ENCODE assay signal across 7 mouse cellular contexts in genomic region chr1:132881041-132881761, GRCm38 (mm10). TPM values are rescaled to one million over a fixed set of nuclear protein-coding genes. Genes with fewer than 3 reads are reported as not detected.
A peak's percentile ranks its signal among the peaks of the same experiment; 100 is the strongest.
DNase-seq lines count a peak whose midpoint lies in the region; ATAC-seq lines count a peak whose summit lies in the region.

No protein-coding gene starts in this region.

- H3K4me1 ChIP-seq in brown adipose tissue, adult 24 weeks (ENCODE audit: control insufficient read depth, insufficient read depth, insufficient read length, low read length) = no peaks in the 10 kb centered on the region
- peaks cover 41% of the 10 kb centered on the region for H3K4me1 ChIP-seq in forebrain, embryonic 12.5 days
- peaks cover 39% of the 10 kb centered on the region for H3K4me1 ChIP-seq in limb, embryonic 10.5 days
- H3K4me1 ChIP-seq in neural tube, embryonic 14.5 days (ENCODE audit: control insufficient read depth, insufficient read depth, low read length) = peaks cover 20% of the 10 kb centered on the region

- no peak overlapping the region for H3K27ac ChIP-seq in brown adipose tissue, adult 24 weeks (replicated peaks; ENCODE audit: low read depth, low read length)
- peak overlapping the region; percentile 42; the same call in 1 of the 2 replicates for H3K27ac ChIP-seq in forebrain, embryonic 12.5 days
- peak overlapping the region; percentile 73 for H3K27ac ChIP-seq in limb, embryonic 10.5 days
- H3K27ac ChIP-seq in neural tube, embryonic 14.5 days (ENCODE audit: low read depth, low read length) = peak overlapping the region; percentile 80

- H3K9me3 ChIP-seq in forebrain, embryonic 12.5 days = no peaks in the 10 kb centered on the region
- no peaks in the 10 kb centered on the region for H3K9me3 ChIP-seq in limb, embryonic 10.5 days (replicated peaks)
- H3K9me3 ChIP-seq in neural tube, embryonic 14.5 days (ENCODE audit: control insufficient read depth, low read length) = no peaks in the 10 kb centered on the region

- H3K4me2 ChIP-seq in forebrain, embryonic 12.5 days = peak overlapping the region; percentile 83
- peak overlapping the region; percentile 93 for H3K4me2 ChIP-seq in neural tube, embryonic 14.5 days (ENCODE audit: low read depth, low read length)

- H3K27me3 ChIP-seq in forebrain, embryonic 12.5 days = peaks cover 59% of the 10 kb centered on the region
- H3K27me3 ChIP-seq in limb, embryonic 10.5 days (ENCODE audit: low read depth, poor library complexity, severe bottlenecking) = peaks cover 99% of the 10 kb centered on the region
- no peaks in the 10 kb centered on the region; the same call in 1 of the 2 replicates for H3K27me3 ChIP-seq in neural tube, embryonic 14.5 days (ENCODE audit: control insufficient read depth, insufficient read depth, low read length)

- H3K36me3 ChIP-seq in forebrain, embryonic 12.5 days (replicated peaks) = no peaks in the 10 kb centered on the region
- no peaks in the 10 kb centered on the region for H3K36me3 ChIP-seq in limb, embryonic 10.5 days
- H3K36me3 ChIP-seq in neural tube, embryonic 14.5 days (ENCODE audit: control insufficient read depth, insufficient read depth, low read length) = no peaks in the 10 kb centered on the region

- DNase-seq in ZHBTc4 (ENCODE audit: low read depth, low spot score) = peak; percentile 51
- DNase-seq in limb, embryonic 10.5 days (ENCODE audit: low spot score) = peak; percentile 52
- no peak for DNase-seq in spleen, postnatal 36 days (ENCODE audit: low spot score in 2 of 2)

- peak overlapping the region; percentile 60 for H3K4me3 ChIP-seq in brown adipose tissue, adult 24 weeks (ENCODE audit: insufficient read depth, low read depth, low read length)
- peak overlapping the region; percentile 59 for H3K4me3 ChIP-seq in forebrain, embryonic 12.5 days (replicated peaks)
- H3K4me3 ChIP-seq in limb, embryonic 10.5 days = peak overlapping the region; percentile 71
- H3K4me3 ChIP-seq in neural tube, embryonic 14.5 days (ENCODE audit: low read depth, low read length) = peak overlapping the region; percentile 88

- under 1% methylated on average over 28 of the region's 28 CpGs for WGBS in forebrain, embryonic 12.5 days
- under 1% methylated on average over 28 of the region's 28 CpGs for WGBS in limb, embryonic 10.5 days
- WGBS in neural tube, embryonic 14.5 days = 0% methylated on average over 28 of the region's 28 CpGs

- ATAC-seq in forebrain, embryonic 12.5 days (ENCODE audit: low FRiP score) = peak; percentile 75
- peak; percentile 23 to 39; a peak in 1 of 4 replicates for ATAC-seq in hematopoietic stem cell, adult 5-6 weeks (replicated peaks in 1 of 2; ENCODE audit: insufficient read depth in 1 of 2, low FRiP score in 2 of 2, low TSS enrichment in 1 of 2, low read depth in 1 of 2, poor library complexity in 2 of 2, severe bottlenecking in 2 of 2)
- ATAC-seq in neural tube, embryonic 14.5 days (ENCODE audit: low read depth) = peak; percentile 74

- H3K9ac ChIP-seq in forebrain, embryonic 12.5 days = peak overlapping the region; percentile 79
- H3K9ac ChIP-seq in neural tube, embryonic 14.5 days (replicated peaks; ENCODE audit: low read depth, low read length) = peak overlapping the region; percentile 84

RNA-seq across cellular contexts. Expression of gene Lrrn2, which starts 1.1 kb away (rescaled TPM):
- polyA plus RNA-seq in brown adipose tissue, adult 24 weeks (2012; ENCODE audit: insufficient read depth, insufficient read length, missing spikeins) = 0.42 and 0.71 TPM in 2 replicates
- polyA plus RNA-seq in forebrain, embryonic 12.5 days (2016; fragmentation: Nextera tagmentation; extraction: Ambion mirVana) = 17.9 and 19.8 TPM in 2 replicates
- not detected in 2 replicates for total RNA-seq in hematopoietic stem cell, adult 5-6 weeks (2017)
- 1.3 and 2.4 TPM in 2 replicates for polyA plus RNA-seq in limb, embryonic 10.5 days (2016; fragmentation: Nextera tagmentation; extraction: Ambion mirVana)
- polyA plus RNA-seq in neural tube, embryonic 14.5 days (2014; fragmentation: Nextera tagmentation; extraction: Ambion mirVana) = 35.8 and 38.4 TPM in 2 replicates

Comparison
In these comparisons a context has a peak if more than half of its experiments do, and no peak if none do; other contexts are left out.
1. DNase-seq: peak in ZHBTc4 (single experiment) and limb, embryonic 10.5 days (single experiment); none in spleen, postnatal 36 days (0 of 2).
2. Peak in every context shown above with its lines, with median percentiles within 50 percentile points of each other: H3K4me3 ChIP-seq and ATAC-seq.